Mouse (Mus musculus) thymus, adult 2 months (tissue): Measurements from ENCODE around the gene Slc22a20.

Experiments
- CTCF ChIP-seq: fragments of 200-500 bp; IDR thresholded peaks from 2 replicates; pipeline ENCODE4 v1.5.1; 2012; ENCODE audit warnings: mild to moderate bottlenecking, control low read depth, low read length, moderate library complexity, borderline replicate concordance; ENCODE audit not compliant: control insufficient read depth, poor library complexity, insufficient read depth; ENCODE audit errors: extremely low read depth
- POLR2A ChIP-seq: fragments of 200-500 bp; IDR thresholded peaks from 2 replicates; pipeline ENCODE4 v1.6.1; 2012; ENCODE audit warnings: mild to moderate bottlenecking, low read length, control low read depth, moderate library complexity; ENCODE audit not compliant: control insufficient read depth, poor library complexity, insufficient read depth; ENCODE audit errors: extremely low read depth

DNA sequence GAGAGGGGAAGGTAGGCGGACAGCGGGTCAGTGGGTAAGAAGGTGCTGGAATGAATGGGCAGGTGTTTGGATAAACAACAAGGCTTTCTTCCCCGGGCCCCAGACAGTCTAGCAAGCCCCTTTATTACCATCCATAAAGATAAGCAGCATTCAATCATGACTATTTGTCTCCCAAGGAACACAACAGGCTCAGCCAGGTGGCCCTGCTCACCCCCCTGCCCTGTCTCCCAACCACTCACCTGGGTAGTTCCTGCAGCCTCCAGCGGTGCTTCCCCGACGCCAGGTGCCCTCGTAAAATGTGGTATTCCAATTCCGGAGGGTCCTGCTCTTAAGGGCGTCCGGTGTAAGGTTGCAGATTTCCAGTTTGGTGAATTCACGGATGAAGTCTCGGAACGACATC is 21.1 kb upstream of the Slc22a20 start:
- TF ChIP-seq CTCF: no peak
- TF ChIP-seq POLR2A: no peak
